Mouse (Mus musculus) midbrain, postnatal 0 days (tissue): ENCODE measurements at regions not wholly inside any gene's neighbourhood (a gene's known extent, or its start where the extent isn't known, plus 50 kb on each side); places are given as distances from the start of the nearest gene placed in this dataset.

ENCODE experiments used
- ATAC-seq: fragments of 200-750 bp; cut with Nextera tagmentation; 2 replicates; pipeline ENCODE4 v1.8.0; 2017; ENCODE audit warnings: moderate number of reproducible peaks, mild to moderate bottlenecking, moderate TSS enrichment, moderate library complexity; ENCODE audit not compliant: low FRiP score
- DNase-seq: peaks from one replicate; pipeline ENCODE4 v3.0.0-alpha.2; 2015; ENCODE audit warnings: low spot score
- H3K27ac ChIP-seq: fragments of 300-500 bp; sonication (generic); 2 replicates; pipeline ENCODE4 v1.5.1; 2014; ENCODE audit warnings: low read depth, mild to moderate bottlenecking, low read length, mixed read lengths
- H3K27me3 ChIP-seq: fragments of 300-500 bp; sonication (generic); 2 replicates; pipeline ENCODE4 v1.6.1; 2014; ENCODE audit warnings: low read length, control low read depth, mixed read lengths; ENCODE audit not compliant: insufficient read depth
- H3K36me3 ChIP-seq: fragments of 300-500 bp; sonication (generic); 2 replicates; pipeline ENCODE4 v1.6.1; 2014; ENCODE audit warnings: low read length, control low read depth, mixed read lengths; ENCODE audit not compliant: insufficient read depth
- H3K4me1 ChIP-seq: fragments of 300-500 bp; sonication (generic); 2 replicates; pipeline ENCODE4 v1.6.1; 2014; ENCODE audit warnings: mild to moderate bottlenecking, control low read depth, antibody characterized with exemption, low read length, mixed read lengths; ENCODE audit not compliant: insufficient read depth
- H3K4me2 ChIP-seq: fragments of 300-500 bp; sonication (generic); 2 replicates; pipeline ENCODE4 v1.6.1; 2014; ENCODE audit warnings: low read depth, mild to moderate bottlenecking, low read length, mixed read lengths; ENCODE audit not compliant: poor library complexity, severe bottlenecking
- H3K4me3 ChIP-seq: fragments of 300-500 bp; sonication (generic); 2 replicates; pipeline ENCODE4 v1.5.1; 2014; ENCODE audit warnings: low read depth, mild to moderate bottlenecking, low read length, moderate library complexity
- H3K9ac ChIP-seq: fragments of 300-500 bp; sonication (generic); replicated peaks from 2 replicates; pipeline ENCODE4 v1.6.1; 2014; ENCODE audit warnings: mild to moderate bottlenecking, low read length, moderate library complexity, mixed read lengths; ENCODE audit not compliant: poor library complexity, severe bottlenecking
- H3K9me3 ChIP-seq: fragments of 300-500 bp; sonication (generic); 2 replicates; pipeline ENCODE4 v1.6.1; 2016; ENCODE audit warnings: low read length, control low read depth
- CTCF ChIP-seq: IDR thresholded peaks from 2 replicates; pipeline ENCODE4 v1.5.1; 2016; ENCODE audit warnings: antibody characterized with exemption, mild to moderate bottlenecking
- WGBS: fragments of 180-500 bp; shearing (Covaris S2); extraction: QIAGEN DNeasy Blood & Tissue Kit; methylation state at CpG from one replicate; pipeline ENCODE4 v1.1.7; 2014; 5-methylcytosine and 5-hydroxymethylcytosine counted together

- ATAC-seq (no peak), DNase-seq (no peak)
- Histone ChIP-seq H3K27ac (no peak overlapping the region), H3K4me3 (no peak overlapping the region), H3K4me1 (no peaks in the 10 kb centered on the region), H3K36me3 (no peaks in the 10 kb centered on the region), H3K4me2 (no peak overlapping the region), H3K9ac (no peak overlapping the region), H3K9me3 (no peaks in the 10 kb centered on the region), H3K27me3 (no peaks in the 10 kb centered on the region)
- no peak for TF ChIP-seq CTCF
- 74% methylated on average over 5 of the region's 5 CpGs for WGBS
Measured at GRCm38 (mm10) chr9:43660151-43660550, 83.6 kb upstream of the Nectin1 start.

- Histone ChIP-seq H3K9me3 (no peaks in the 10 kb centered on the region), H3K27ac (no peak overlapping the region), H3K9ac (no peak overlapping the region), H3K27me3 (no peaks in the 10 kb centered on the region), H3K4me3 (no peak overlapping the region), H3K36me3 (no peaks in the 10 kb centered on the region), H3K4me2 (no peak overlapping the region), H3K4me1 (no peaks in the 10 kb centered on the region)
- WGBS = 70% methylated on average over 11 of the region's 11 CpGs
- no peak for TF ChIP-seq CTCF
- ATAC-seq (no peak), DNase-seq (no peak)
Measured at GRCm38 (mm10) chr9:43660896-43661563, 82.8 kb upstream of the Nectin1 start.

GRCm38 (mm10) chr9:43661646-43662045, 82.1 kb upstream of the Nectin1 start:
- H3K4me1 ChIP-seq = no peaks in the 10 kb centered on the region
- TF ChIP-seq CTCF = no peak
- 78% methylated on average over 6 of the region's 6 CpGs for WGBS

GRCm38 (mm10) chr9:43667386-43667785, 76.4 kb upstream of the Nectin1 start:
- ATAC-seq (no peak), DNase-seq (no peak)
- no peak for TF ChIP-seq CTCF
- no peaks in the 10 kb centered on the region; the same call in 1 of the 2 replicates for H3K4me1 ChIP-seq
- no peak overlapping the region for H3K27ac ChIP-seq
- no peaks in the 10 kb centered on the region for H3K9me3 ChIP-seq
- no peaks in the 10 kb centered on the region for H3K27me3 ChIP-seq
- H3K4me3 ChIP-seq = no peak overlapping the region
- 85% methylated on average over 6 of the region's 6 CpGs for WGBS
- no peak overlapping the region for H3K4me2 ChIP-seq
- H3K36me3 ChIP-seq = no peaks in the 10 kb centered on the region
- H3K9ac ChIP-seq = no peak overlapping the region

More at GRCm38 (mm10) chr9:43661646-43662045, 82.1 kb upstream of the Nectin1 start:
- no peak for DNase-seq
- no peaks in the 10 kb centered on the region for H3K27me3 ChIP-seq
- H3K27ac ChIP-seq = no peak overlapping the region
- no peak overlapping the region for H3K9ac ChIP-seq
- H3K4me3 ChIP-seq = no peak overlapping the region
- no peaks in the 10 kb centered on the region for H3K9me3 ChIP-seq
- no peaks in the 10 kb centered on the region for H3K36me3 ChIP-seq
- ATAC-seq = no peak
- H3K4me2 ChIP-seq = no peak overlapping the region

- Histone ChIP-seq H3K27ac (no peak overlapping the region), H3K4me1 (no peaks in the 10 kb centered on the region; the same call in 1 of the 2 replicates), H3K4me2 (no peak overlapping the region), H3K36me3 (no peaks in the 10 kb centered on the region), H3K9me3 (no peaks in the 10 kb centered on the region), H3K4me3 (no peak overlapping the region), H3K27me3 (no peaks in the 10 kb centered on the region), H3K9ac (no peak overlapping the region)
- DNase-seq (no peak), ATAC-seq (no peak)
- no peak for TF ChIP-seq CTCF
- 67% methylated on average over 4 of the region's 4 CpGs for WGBS
Measured at GRCm38 (mm10) chr9:43667974-43668373, 75.8 kb upstream of the Nectin1 start.

DNA sequence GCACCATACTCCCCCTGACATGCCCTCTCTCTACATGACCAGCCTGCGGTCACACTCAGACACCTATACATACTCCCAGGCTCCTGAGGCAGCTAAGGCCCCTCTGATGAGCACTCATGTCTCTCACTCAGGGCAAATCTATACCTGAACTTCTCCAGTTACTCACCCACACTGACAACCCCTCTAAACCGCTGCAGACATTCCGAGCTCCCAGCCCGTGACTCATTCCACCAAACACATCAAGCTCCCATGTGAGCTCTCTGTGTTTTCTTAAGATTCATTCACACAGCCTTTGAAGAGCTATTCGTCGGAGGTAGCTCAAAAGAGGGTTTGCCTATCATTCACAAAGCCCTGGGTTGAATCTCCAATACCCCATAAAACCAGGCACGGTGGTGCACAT, 75.1 kb upstream of the Nectin1 start:
- no peaks in the 10 kb centered on the region for H3K36me3 ChIP-seq
- no peak for DNase-seq
- no peak overlapping the region for H3K4me2 ChIP-seq
- H3K9me3 ChIP-seq = no peaks in the 10 kb centered on the region
- no peak for TF ChIP-seq CTCF
- no peak overlapping the region for H3K27ac ChIP-seq
- 65% methylated on average over 7 of the region's 7 CpGs for WGBS
- no peaks in the 10 kb centered on the region for H3K27me3 ChIP-seq
- H3K4me1 ChIP-seq = no peaks in the 10 kb centered on the region; the same call in 1 of the 2 replicates
- no peak overlapping the region for H3K9ac ChIP-seq
- H3K4me3 ChIP-seq = no peak overlapping the region
- no peak for ATAC-seq
